Mouse (Mus musculus): ENCODE measurements around the gene Qtrt1. TPM values are rescaled to one million over a fixed set of nuclear protein-coding genes. Genes with fewer than 3 reads are reported as not detected.

The Qtrt1 gene
- polyA plus RNA-seq, 1 experiment from 2014 or later = 20.6 TPM

DNA sequence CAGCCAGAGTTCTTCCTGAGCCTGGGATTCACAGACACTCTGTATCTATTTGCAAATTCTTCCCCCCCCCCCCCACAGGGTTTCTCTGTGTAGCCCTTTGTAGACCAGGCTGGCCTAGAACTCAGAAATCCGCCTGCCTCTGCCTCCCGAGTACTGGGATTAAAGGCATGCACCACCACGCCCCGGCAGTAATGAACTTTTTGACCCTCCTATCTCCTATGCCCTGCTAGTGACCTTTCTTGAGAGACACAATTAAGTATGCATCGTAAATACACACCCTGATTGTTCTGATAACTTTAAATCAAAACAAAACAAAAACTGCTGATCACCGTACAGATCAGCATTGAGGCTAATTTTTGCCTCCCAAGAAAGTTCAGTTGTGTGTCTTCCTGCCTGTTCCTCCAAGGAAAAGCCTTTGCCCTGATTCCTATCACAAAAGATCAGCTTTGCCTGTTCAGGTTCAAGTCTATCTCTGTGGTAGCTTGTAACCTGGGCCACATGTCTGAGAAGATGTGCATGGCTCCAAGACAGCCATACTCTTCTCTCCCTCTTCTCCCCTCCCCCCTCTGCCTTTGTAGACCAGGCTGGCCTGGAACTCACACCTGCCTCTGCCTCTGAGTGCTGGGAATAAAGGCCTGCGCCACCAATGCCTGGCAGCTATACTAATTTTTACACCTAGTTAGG lies 44.8 kb downstream of the Qtrt1 start:
- DNase-seq (ENCODE audit: low spot score) (no peak), ATAC-seq (no peak)
- Histone ChIP-seq H3K4me3 (ENCODE audit: low read depth, low read length) (no peak overlapping the region), H3K27ac (ENCODE audit: low read length) (no peak overlapping the region), H3K4me2 (replicated peaks; ENCODE audit: low read depth, low read length) (no peak overlapping the region), H3K9me3 (ENCODE audit: low read length) (no peaks in the 10 kb centered on the region), H3K9ac (replicated peaks; ENCODE audit: low read depth) (no peak overlapping the region), H3K27me3 (replicated peaks; ENCODE audit: insufficient read depth, low read length) (no peaks in the 10 kb centered on the region), H3K36me3 (ENCODE audit: insufficient read depth, low read length) (0 out of 2 replicates have a peak, but pooled peaks cover 3% of the 10 kb centered on the region), H3K4me1 (ENCODE audit: insufficient read depth, low read depth, low read length) (peaks cover 10% of the 10 kb centered on the region)
- WGBS = 81% methylated on average over 7 of the region's 7 CpGs
- no peak for TF ChIP-seq CTCF (IDR thresholded peaks at IDR 0.05)
- no peak for TF ChIP-seq EP300 (IDR thresholded peaks at IDR 0.05)

DNA sequence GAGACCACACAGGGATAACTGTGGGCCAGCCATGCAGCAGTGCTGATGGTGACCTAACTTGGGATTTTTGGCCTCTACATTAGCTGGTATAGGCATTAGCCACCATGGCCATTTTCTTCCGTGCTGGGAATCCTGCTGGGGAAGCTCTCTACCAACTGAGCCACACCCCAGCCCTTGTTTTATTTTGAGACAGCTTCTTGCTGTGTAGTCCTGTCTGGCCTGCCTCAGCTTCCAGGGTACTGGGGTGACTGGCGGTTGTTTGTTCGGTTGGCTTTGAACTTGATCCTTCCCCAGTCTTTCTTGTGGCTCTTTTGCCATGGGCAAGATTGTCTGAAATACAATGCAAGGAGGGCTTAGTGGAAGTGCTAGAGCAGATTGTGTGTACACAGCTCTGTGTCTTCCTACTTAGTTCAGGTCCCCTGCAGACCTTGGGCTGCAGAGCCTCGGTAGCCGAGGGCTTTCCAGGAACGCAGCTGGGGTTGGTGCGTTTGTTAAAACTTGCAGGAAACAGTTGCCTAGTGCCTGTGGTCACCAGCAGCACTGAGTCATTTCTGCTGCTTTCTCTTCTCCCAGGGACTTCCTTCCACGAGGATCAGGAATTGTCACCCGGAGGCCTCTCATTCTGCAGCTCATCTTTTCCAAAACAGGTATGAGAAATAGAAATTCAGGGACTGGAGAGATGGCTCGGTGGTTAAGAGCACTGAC lies 45.4 kb downstream of the Qtrt1 start:
- H3K4me2 ChIP-seq (replicated peaks; ENCODE audit: low read depth, low read length) = no peak overlapping the region
- whole genome bisulfite sequencing = 65% methylated on average over 10 of the region's 10 CpGs
- 0 out of 2 replicates have a peak, but pooled peaks cover 3% of the 10 kb centered on the region for H3K36me3 ChIP-seq (ENCODE audit: insufficient read depth, low read length)
- no peak for ATAC-seq
- H3K27ac ChIP-seq (ENCODE audit: low read length) = no peak overlapping the region
- H3K4me1 ChIP-seq (ENCODE audit: insufficient read depth, low read depth, low read length) = peaks cover 4% of the 10 kb centered on the region; the same call in 1 of the 2 replicates
- no peaks in the 10 kb centered on the region for H3K9me3 ChIP-seq (ENCODE audit: low read length)
- H3K9ac ChIP-seq (replicated peaks; ENCODE audit: low read depth) = no peak overlapping the region
- TF ChIP-seq EP300 (IDR thresholded peaks at IDR 0.05) (no peak), CTCF (IDR thresholded peaks at IDR 0.05) (no peak)
- H3K27me3 ChIP-seq (replicated peaks; ENCODE audit: insufficient read depth, low read length) = no peaks in the 10 kb centered on the region
- no peak overlapping the region for H3K4me3 ChIP-seq (ENCODE audit: low read depth, low read length)
- no peak for DNase-seq (ENCODE audit: low spot score)

DNA sequence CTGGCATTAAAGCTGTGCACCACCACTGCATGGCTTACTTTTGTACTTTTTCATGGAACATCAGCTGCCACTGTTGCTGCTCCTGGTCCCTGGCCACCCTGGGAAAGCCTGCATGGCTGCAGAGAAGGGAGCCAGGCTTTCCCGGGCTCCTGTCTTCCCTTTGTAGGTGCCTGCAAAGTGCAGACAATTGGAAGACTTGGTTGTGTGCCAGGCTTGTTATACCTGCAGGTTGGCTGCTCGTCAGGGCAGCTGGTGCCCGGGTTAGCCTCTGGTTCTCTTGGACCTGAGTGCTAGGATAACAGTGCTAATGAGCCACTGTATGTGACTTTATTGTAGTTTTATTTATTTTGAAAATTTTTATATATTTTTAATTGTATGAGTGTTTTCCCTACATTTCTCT lies 47.2 kb downstream of the Qtrt1 start:
- TF ChIP-seq CTCF (IDR thresholded peaks at IDR 0.05) = no peak
- no peak for TF ChIP-seq EP300 (IDR thresholded peaks at IDR 0.05)
- H3K4me1 ChIP-seq (ENCODE audit: insufficient read depth, low read depth, low read length) = peaks cover 4% of the 10 kb centered on the region; the same call in 1 of the 2 replicates
- H3K27me3 ChIP-seq (replicated peaks; ENCODE audit: insufficient read depth, low read length) = no peaks in the 10 kb centered on the region
- no peak overlapping the region for H3K4me2 ChIP-seq (replicated peaks; ENCODE audit: low read depth, low read length)
- ATAC-seq (no peak), DNase-seq (ENCODE audit: low spot score) (no peak)
- H3K27ac ChIP-seq (ENCODE audit: low read length) = no peak overlapping the region
- H3K9ac ChIP-seq (replicated peaks; ENCODE audit: low read depth) = no peak overlapping the region
- no peaks in the 10 kb centered on the region for H3K9me3 ChIP-seq (ENCODE audit: low read length)
- no peak overlapping the region for H3K4me3 ChIP-seq (ENCODE audit: low read depth, low read length)
- WGBS = 84% methylated on average over 3 of the region's 3 CpGs
- 0 out of 2 replicates have a peak, but pooled peaks cover 3% of the 10 kb centered on the region for H3K36me3 ChIP-seq (ENCODE audit: insufficient read depth, low read length)

DNA sequence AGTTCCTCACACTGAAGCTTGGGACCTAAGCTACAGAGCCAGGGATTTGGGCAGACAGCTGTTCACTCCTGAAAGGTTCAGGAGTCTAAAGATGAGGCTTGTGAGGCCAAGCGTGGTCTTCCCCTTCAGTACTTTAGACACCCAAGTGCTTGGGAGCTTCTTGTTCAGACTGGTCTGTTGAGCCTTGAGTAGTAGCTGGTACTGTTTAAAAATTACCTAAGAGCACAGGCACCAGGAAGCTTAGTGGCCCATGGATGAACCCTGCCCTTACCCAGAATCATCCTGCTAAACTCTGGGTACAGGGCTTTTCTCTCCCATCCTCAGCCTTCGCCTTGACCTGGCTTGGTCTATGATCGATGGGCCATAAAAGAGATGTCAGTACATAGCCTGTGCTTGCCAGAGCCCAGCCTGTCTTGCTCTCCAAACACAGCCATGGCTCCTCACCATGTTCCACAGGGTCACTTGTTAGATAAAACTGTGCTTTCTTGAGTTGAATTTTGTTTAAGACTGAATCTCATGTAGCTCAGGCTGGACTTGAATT lies 48.8 kb downstream of the Qtrt1 start:
- DNase-seq (ENCODE audit: low spot score) (no peak), ATAC-seq (no peak)
- peaks cover 4% of the 10 kb centered on the region; the same call in 1 of the 2 replicates for H3K4me1 ChIP-seq (ENCODE audit: insufficient read depth, low read depth, low read length)
- H3K27ac ChIP-seq (ENCODE audit: low read length) = no peak overlapping the region
- no peak for TF ChIP-seq CTCF (IDR thresholded peaks at IDR 0.05)
- no peak for TF ChIP-seq EP300 (IDR thresholded peaks at IDR 0.05)
- H3K9ac ChIP-seq (replicated peaks; ENCODE audit: low read depth) = no peak overlapping the region
- H3K36me3 ChIP-seq (ENCODE audit: insufficient read depth, low read length) = peaks cover 7% of the 10 kb centered on the region; the same call in 1 of the 2 replicates
- no peaks in the 10 kb centered on the region for H3K9me3 ChIP-seq (ENCODE audit: low read length)
- no peak overlapping the region for H3K4me2 ChIP-seq (replicated peaks; ENCODE audit: low read depth, low read length)
- 88% methylated on average over 3 of the region's 3 CpGs for WGBS
- no peaks in the 10 kb centered on the region for H3K27me3 ChIP-seq (replicated peaks; ENCODE audit: insufficient read depth, low read length)
- no peak overlapping the region for H3K4me3 ChIP-seq (ENCODE audit: low read depth, low read length)

DNA sequence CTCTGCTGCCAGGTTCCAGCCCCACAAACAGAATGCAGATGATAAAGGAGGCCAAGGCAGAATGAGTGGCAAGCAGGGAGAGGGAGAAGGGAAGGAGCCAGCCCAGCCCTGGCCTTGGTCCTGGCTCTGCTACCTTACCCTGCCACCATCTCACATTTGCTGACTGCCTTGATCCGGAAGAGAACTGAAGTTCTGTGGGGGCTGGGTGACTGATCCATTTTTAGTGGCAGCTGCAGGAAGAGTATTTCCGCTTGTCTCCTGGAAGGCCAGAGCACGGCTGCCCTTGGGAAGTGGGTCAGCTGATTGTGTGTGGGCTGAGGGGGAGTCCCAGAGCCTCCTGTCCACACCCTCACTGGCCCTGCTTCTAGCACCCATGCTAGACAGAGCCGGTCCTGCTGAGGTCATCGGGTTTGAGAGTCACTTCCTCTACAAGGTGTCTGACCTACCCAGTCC lies 51.5 kb downstream of the Qtrt1 start:
- 37% methylated on average over 5 of the region's 5 CpGs for WGBS
- Histone ChIP-seq H3K27me3 (replicated peaks; ENCODE audit: insufficient read depth, low read length) (no peaks in the 10 kb centered on the region), H3K4me1 (ENCODE audit: insufficient read depth, low read depth, low read length) (peaks cover 4% of the 10 kb centered on the region; the same call in 1 of the 2 replicates), H3K9me3 (ENCODE audit: low read length) (no peaks in the 10 kb centered on the region), H3K27ac (ENCODE audit: low read length) (peak overlapping the region; percentile 68), H3K4me2 (replicated peaks; ENCODE audit: low read depth, low read length) (no peak overlapping the region), H3K9ac (replicated peaks; ENCODE audit: low read depth) (no peak overlapping the region), H3K4me3 (ENCODE audit: low read depth, low read length) (no peak overlapping the region), H3K36me3 (ENCODE audit: insufficient read depth, low read length) (peaks cover 16% of the 10 kb centered on the region)
- DNase-seq (ENCODE audit: low spot score) = peak; percentile 73
- peak; percentile 96 for ATAC-seq
- TF ChIP-seq CTCF (IDR thresholded peaks at IDR 0.05) (no peak), EP300 (IDR thresholded peaks at IDR 0.05) (peak; percentile 58)
